Mouse (Mus musculus): Measurements from ENCODE around the gene Rab3c.

GRCm38 (mm10) chr13:110277709-110278108 is 3.1 kb downstream of the Rab3c start:
- TF ChIP-seq CTCF (IDR thresholded peaks at IDR 0.05; ENCODE audit: low read depth, low read length) (no peak), POLR2A (IDR thresholded peaks at IDR 0.05; ENCODE audit: insufficient read depth, low read length) (no peak)

Data from ES-Bruce4 (cell line).